Comparison of ENCODE assay signal across 9 mouse cellular contexts in the genomic region with DNA sequence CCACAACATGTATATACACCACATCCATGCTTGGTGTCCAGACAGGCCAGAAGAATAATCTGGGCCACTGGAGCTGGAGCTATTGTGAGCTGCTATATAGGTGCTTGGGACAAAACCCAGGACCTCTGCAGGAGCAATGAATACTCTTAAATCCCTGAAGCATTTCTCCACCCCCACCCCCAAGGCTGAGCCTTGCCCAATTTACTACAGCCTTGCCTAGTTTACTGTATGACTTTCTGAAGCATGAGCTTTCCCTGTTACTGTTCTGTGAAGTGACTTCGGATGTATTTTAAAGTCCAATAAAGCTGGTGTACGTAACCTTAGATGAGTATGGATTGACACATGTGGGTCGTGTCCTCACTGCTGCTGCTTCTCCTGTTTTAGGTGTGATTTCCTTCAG. TPM values are rescaled to one million over a fixed set of nuclear protein-coding genes. Genes with fewer than 3 reads are reported as not detected.
DNase-seq lines count a peak whose midpoint lies in the region; ATAC-seq and TF ChIP-seq lines count a peak whose summit lies in the region.
"Had no signal": no experiment of that assay in that cellular context is flagged by ENCODE, and none has a peak within 500 bp of the region (broad histone marks: within the 10 kb centered on the region; RNA-seq: fewer than 3 reads in every experiment).

No protein-coding gene starts in this region.

- no peak for ATAC-seq in heart, postnatal 0 days (ENCODE audit: insufficient read depth, low read depth)
- no peak for ATAC-seq in liver, postnatal 0 days

- TF ChIP-seq EP300 in heart, postnatal 0 days (IDR thresholded peaks at IDR 0.05; ENCODE audit: low read depth), result no peak
- no peak for TF ChIP-seq EP300 in liver, postnatal 0 days (IDR thresholded peaks at IDR 0.05; ENCODE audit: low read depth)

- H3K4me2 ChIP-seq in heart, postnatal 0 days (ENCODE audit: low read depth, low read length), result peak overlapping the region; percentile 64; the same call in 1 of the 2 replicates
- H3K4me2 ChIP-seq in liver, postnatal 0 days (ENCODE audit: low read depth, low read length), result peak overlapping the region; percentile 92

- peaks cover 12% of the 10 kb centered on the region for H3K4me1 ChIP-seq in heart, postnatal 0 days (ENCODE audit: control insufficient read depth, insufficient read depth)
- H3K4me1 ChIP-seq in liver, postnatal 0 days (ENCODE audit: insufficient read depth), result peaks cover 9% of the 10 kb centered on the region

- H3K36me3 ChIP-seq in heart, postnatal 0 days (replicated peaks; ENCODE audit: control insufficient read depth, insufficient read depth, low read length), result peaks cover 25% of the 10 kb centered on the region
- H3K36me3 ChIP-seq in liver, postnatal 0 days (replicated peaks; ENCODE audit: insufficient read depth, low read length), result peaks cover 37% of the 10 kb centered on the region

- DNase-seq in cerebellum, adult 9-11 months, result peak; percentile 37
- no peak for DNase-seq in cerebellum, adult 11 months
- peak; percentile 3 for DNase-seq in NIH3T3 (ENCODE audit: low read depth)
- DNase-seq in heart, postnatal 0 days (ENCODE audit: low spot score), result no peak
- no peak for DNase-seq in liver, postnatal 0 days
- DNase-seq in cerebellum, adult 11-12 months, result no peak
- no peak for DNase-seq in urinary bladder, adult 18-20 months (ENCODE audit: low spot score in 2 of 2)
- no peak for DNase-seq in urinary bladder, postnatal 25 days (ENCODE audit: low spot score)

- H3K27ac ChIP-seq in heart, postnatal 0 days (ENCODE audit: low read depth), result peak overlapping the region; percentile 98
- H3K27ac ChIP-seq in liver, postnatal 0 days (ENCODE audit: low read depth), result peak overlapping the region; percentile 98

- no peak overlapping the region for H3K4me3 ChIP-seq in heart, postnatal 0 days (ENCODE audit: low read depth, low read length)
- H3K4me3 ChIP-seq in liver, postnatal 0 days (ENCODE audit: low read depth, low read length), result peak overlapping the region; percentile 97

- H3K27me3 ChIP-seq in heart, postnatal 0 days (ENCODE audit: control insufficient read depth, insufficient read depth, low read length), result no peaks in the 10 kb centered on the region
- no peaks in the 10 kb centered on the region for H3K27me3 ChIP-seq in liver, postnatal 0 days (ENCODE audit: insufficient read depth, low read length)

- no peak overlapping the region for H3K9ac ChIP-seq in heart, postnatal 0 days (replicated peaks; ENCODE audit: low read depth, low read length)
- 0 out of 2 replicates have a peak overlapping the region, but pooled peaks have one; percentile 8 for H3K9ac ChIP-seq in liver, postnatal 0 days (replicated peaks)

- H3K9me3 ChIP-seq in heart, postnatal 0 days (replicated peaks; ENCODE audit: control insufficient read depth, low read length), result no peaks in the 10 kb centered on the region
- H3K9me3 ChIP-seq in liver, postnatal 0 days (ENCODE audit: low read length), result no peaks in the 10 kb centered on the region

- WGBS in heart, postnatal 0 days, result 73% methylated on average over 3 of the region's 3 CpGs
- WGBS in liver, postnatal 0 days (ENCODE audit: insufficient replicate concordance), result 65% methylated on average over 3 of the region's 3 CpGs

- TF ChIP-seq CTCF in heart, postnatal 0 days (IDR thresholded peaks at IDR 0.05; ENCODE audit: low read depth), result no peak
- no peak for TF ChIP-seq CTCF in liver, postnatal 0 days (IDR thresholded peaks at IDR 0.05; ENCODE audit: low read depth)

RNA-seq across cellular contexts. Expression of gene Srcap, which starts 2.0 kb away (rescaled TPM):
- 21.8 and 29.3 TPM in 2 replicates for total RNA-seq in heart, postnatal 0 days (2014; rRNA removed; ENCODE audit: low replicate concordance)
- 15.0 and 16.1 TPM in 2 replicates for polyA plus RNA-seq in heart, postnatal 0 days (2015; fragmentation: Nextera tagmentation; extraction: Ambion mirVana)
- polyA plus RNA-seq in liver, postnatal 0 days (2015; fragmentation: Nextera tagmentation; extraction: Ambion mirVana), result 6.7 and 7.7 TPM in 2 replicates

RNA-seq across cellular contexts. Expression of gene Gm42715, which starts 5.6 kb away (rescaled TPM):
- total RNA-seq in heart, postnatal 0 days (2014; rRNA removed; ENCODE audit: low replicate concordance), result 12.5 and 17.4 TPM in 2 replicates
- polyA plus RNA-seq in heart, postnatal 0 days (2015; fragmentation: Nextera tagmentation; extraction: Ambion mirVana), result 4.8 and 5.0 TPM in 2 replicates
- polyA plus RNA-seq in liver, postnatal 0 days (2015; fragmentation: Nextera tagmentation; extraction: Ambion mirVana), result 3.6 and 4.1 TPM in 2 replicates

RNA-seq across cellular contexts. Expression of gene Fbrs, which starts 34.8 kb away (rescaled TPM):
- 19.1 and 31.1 TPM in 2 replicates for total RNA-seq in heart, postnatal 0 days (2014; rRNA removed; ENCODE audit: low replicate concordance)
- polyA plus RNA-seq in heart, postnatal 0 days (2015; fragmentation: Nextera tagmentation; extraction: Ambion mirVana), result 5.4 and 5.9 TPM in 2 replicates
- 4.7 TPM in 2 replicates for polyA plus RNA-seq in liver, postnatal 0 days (2015; fragmentation: Nextera tagmentation; extraction: Ambion mirVana)

RNA-seq across cellular contexts. Expression of gene Tmem265, which starts 47.4 kb away (rescaled TPM):
- not detected in 2 replicates for total RNA-seq in heart, postnatal 0 days (2014; rRNA removed; ENCODE audit: low replicate concordance)
- polyA plus RNA-seq in heart, postnatal 0 days (2015; fragmentation: Nextera tagmentation; extraction: Ambion mirVana), result 2.6 and 3.3 TPM in 2 replicates
- polyA plus RNA-seq in liver, postnatal 0 days (2015; fragmentation: Nextera tagmentation; extraction: Ambion mirVana), result 3.3 and 3.5 TPM in 2 replicates
- polyA plus RNA-seq: C2C12 had no signal

RNA-seq across cellular contexts. Expression of gene Prr14, which starts 54.4 kb away (rescaled TPM):
- 33.7 and 35.4 TPM in 2 replicates for total RNA-seq in heart, postnatal 0 days (2014; rRNA removed; ENCODE audit: low replicate concordance)
- 22.3 and 24.7 TPM in 2 replicates for polyA plus RNA-seq in heart, postnatal 0 days (2015; fragmentation: Nextera tagmentation; extraction: Ambion mirVana)
- polyA plus RNA-seq in liver, postnatal 0 days (2015; fragmentation: Nextera tagmentation; extraction: Ambion mirVana), result 16.0 and 17.6 TPM in 2 replicates

Comparison
In these comparisons a context has a peak if more than half of its experiments do, and no peak if none do; other contexts are left out.
1. DNase-seq: peak in cerebellum, adult 9-11 months (single experiment) and NIH3T3 (single experiment); none in cerebellum, adult 11 months (single experiment), heart, postnatal 0 days (single experiment), liver, postnatal 0 days (single experiment), cerebellum, adult 11-12 months (single experiment), urinary bladder, adult 18-20 months (0 of 2) and urinary bladder, postnatal 25 days (single experiment).